Mouse (Mus musculus) hindbrain, postnatal 0 days (tissue): Measurements from ENCODE around the gene Omd. TPM values are rescaled to one million over a fixed set of nuclear protein-coding genes. Genes with fewer than 3 reads are reported as not detected.

Experiments used
- ATAC-seq: fragments of 200-750 bp; cut with Nextera tagmentation; 2 replicates; pipeline ENCODE4 v1.8.0; 2017; ENCODE audit warnings: mild to moderate bottlenecking, moderate TSS enrichment, moderate library complexity
- DNase-seq: peaks from one replicate; pipeline ENCODE4 v3.0.0-alpha.2; 2015; ENCODE audit warnings: low spot score
- H3K27ac ChIP-seq: fragments of 300-500 bp; sonication (generic); 2 replicates; pipeline ENCODE4 v1.5.1; 2014; ENCODE audit warnings: mild to moderate bottlenecking
- H3K27me3 ChIP-seq: fragments of 300-500 bp; sonication (generic); 2 replicates; pipeline ENCODE4 v1.6.1; 2014; ENCODE audit warnings: low read length, mixed read lengths; ENCODE audit not compliant: insufficient read depth
- H3K36me3 ChIP-seq: fragments of 300-500 bp; sonication (generic); 2 replicates; pipeline ENCODE4 v1.6.1; 2014; ENCODE audit warnings: low read length, mixed read lengths; ENCODE audit not compliant: insufficient read depth
- H3K4me1 ChIP-seq: fragments of 300-500 bp; sonication (generic); 2 replicates; pipeline ENCODE4 v1.6.1; 2014; ENCODE audit warnings: antibody characterized with exemption, low read length, mixed read lengths; ENCODE audit not compliant: insufficient read depth
- H3K4me2 ChIP-seq: fragments of 300-500 bp; sonication (generic); 2 replicates; pipeline ENCODE4 v1.6.1; 2014; ENCODE audit warnings: low read depth, mild to moderate bottlenecking, low read length, moderate library complexity, mixed read lengths
- H3K4me3 ChIP-seq: fragments of 300-500 bp; sonication (generic); 2 replicates; pipeline ENCODE4 v1.5.1; 2014; ENCODE audit warnings: low read length
- H3K9ac ChIP-seq: fragments of 300-500 bp; sonication (generic); replicated peaks from 2 replicates; pipeline ENCODE4 v1.6.1; 2014; ENCODE audit warnings: mild to moderate bottlenecking, low read length, moderate library complexity, mixed read lengths
- H3K9me3 ChIP-seq: fragments of 300-500 bp; sonication (generic); 2 replicates; pipeline ENCODE4 v1.6.1; 2016; ENCODE audit warnings: low read length, mixed read lengths
- CTCF ChIP-seq: IDR thresholded peaks from 2 replicates; pipeline ENCODE4 v1.5.1; 2016; ENCODE audit warnings: antibody characterized with exemption, control low read depth, low read depth
- WGBS: fragments of 180-500 bp; shearing (Covaris S2); extraction: QIAGEN DNeasy Blood & Tissue Kit; methylation state at CpG from one replicate; pipeline ENCODE4 v1.1.7; 2014; 5-methylcytosine and 5-hydroxymethylcytosine counted together
- polyA plus RNA-seq: library from polyadenylated mRNA; unstranded; fragments of >200 nt; fragmentation: Nextera tagmentation; extraction: Ambion mirVana; gene quantifications from 2 replicates; pipeline ENCODE4 v1.2.1, GENCODE M21; 2015
- total RNA-seq: library from RNA; depleted of rRNA; stranded (reverse); fragments of >200 nt; gene quantifications from 2 replicates; pipeline ENCODE4 v1.2.3, GENCODE M21; 2014; rRNA removed

Gene Omd
- total and polyA plus RNA-seq, 2 experiments from 2014 or later, result 1.4 TPM

DNA sequence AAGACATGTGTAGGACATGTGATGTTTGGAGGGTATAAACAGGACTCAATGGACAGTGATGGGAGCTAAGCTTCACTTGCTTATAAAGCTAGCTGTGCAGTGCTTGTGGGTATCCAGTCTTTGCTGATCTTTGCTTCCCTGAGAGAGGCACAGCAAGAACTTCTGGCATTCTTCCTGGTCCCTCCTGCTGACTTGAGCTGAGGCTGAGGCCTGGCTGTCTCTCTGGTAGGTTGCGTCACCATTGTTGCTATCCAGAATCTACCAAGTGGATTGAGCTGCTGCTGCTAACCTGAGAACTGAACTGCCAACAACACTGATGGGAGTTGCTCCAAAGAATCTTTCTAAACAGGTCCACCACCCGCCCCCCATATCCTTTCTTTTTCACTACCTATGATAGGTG is 46.8 kb downstream of the Omd start:
- H3K27ac ChIP-seq, result no peak overlapping the region
- H3K9me3 ChIP-seq, result no peaks in the 10 kb centered on the region
- no peak overlapping the region for H3K4me3 ChIP-seq
- H3K4me2 ChIP-seq, result no peak overlapping the region
- ATAC-seq (no peak), DNase-seq (no peak)
- H3K36me3 ChIP-seq, result no peaks in the 10 kb centered on the region
- 83% methylated on average over 2 of the region's 2 CpGs for WGBS
- H3K27me3 ChIP-seq, result no peaks in the 10 kb centered on the region
- no peak for TF ChIP-seq CTCF
- no peak overlapping the region for H3K9ac ChIP-seq
- no peaks in the 10 kb centered on the region for H3K4me1 ChIP-seq

DNA sequence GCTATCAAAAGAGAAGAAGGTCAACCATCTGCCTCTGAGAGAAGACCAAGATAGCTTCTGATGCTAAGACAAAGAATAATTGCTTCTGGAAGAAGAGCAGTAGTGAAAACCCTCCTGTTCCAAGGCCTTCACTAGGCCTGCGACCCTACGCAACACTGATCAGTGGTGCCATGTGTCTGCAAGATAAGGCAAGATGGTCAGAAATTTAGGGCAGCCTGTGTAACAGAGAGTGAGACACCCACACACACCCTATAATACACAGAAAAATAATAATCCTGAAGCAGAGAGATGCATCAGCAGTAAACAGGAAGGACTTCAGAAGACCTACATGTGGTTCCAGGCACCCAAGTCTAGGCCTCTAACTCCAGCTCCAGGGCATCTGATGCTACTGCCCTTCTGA is 57.7 kb downstream of the Omd start:
- 97% methylated on average over 2 of the region's 2 CpGs for WGBS
- H3K9ac ChIP-seq, result no peak overlapping the region
- H3K36me3 ChIP-seq, result no peaks in the 10 kb centered on the region
- no peak overlapping the region for H3K4me3 ChIP-seq
- ATAC-seq, result no peak
- no peaks in the 10 kb centered on the region for H3K9me3 ChIP-seq
- DNase-seq, result no peak
- no peak for TF ChIP-seq CTCF
- no peak overlapping the region for H3K4me2 ChIP-seq
- H3K27me3 ChIP-seq, result no peaks in the 10 kb centered on the region
- H3K27ac ChIP-seq, result no peak overlapping the region
- no peaks in the 10 kb centered on the region for H3K4me1 ChIP-seq

Other genes with a start within 250 kb of the Omd start
- 48.2 and 51.2 TPM in 2 replicates for gene Bicd2, start 240.9 kb upstream of the Omd start, total RNA-seq
- gene Bicd2, start 240.9 kb upstream of the Omd start, polyA plus RNA-seq, result 23.3 and 25.1 TPM in 2 replicates
- gene Ippk, start 161.2 kb upstream of the Omd start, total RNA-seq, result 9.2 and 11.9 TPM in 2 replicates
- 10.2 and 10.8 TPM in 2 replicates for gene Ippk, start 161.2 kb upstream of the Omd start, polyA plus RNA-seq
- 0.14 and 0.16 TPM in 2 replicates for gene Tes3-ps, start 89.1 kb upstream of the Omd start, total RNA-seq
- 0.51 and 0.64 TPM in 2 replicates for gene Tes3-ps, start 89.1 kb upstream of the Omd start, polyA plus RNA-seq
- gene Ecm2, start 77.7 kb upstream of the Omd start, total RNA-seq, result 2.6 and 4.6 TPM in 2 replicates
- gene Ecm2, start 77.7 kb upstream of the Omd start, polyA plus RNA-seq, result 2.9 and 3.0 TPM in 2 replicates
- 0.21 and 0.40 TPM in 2 replicates for gene Aspn, start 38.0 kb upstream of the Omd start, total RNA-seq
- 0.93 and 1.0 TPM in 2 replicates for gene Aspn, start 38.0 kb upstream of the Omd start, polyA plus RNA-seq
- 6.9 and 9.4 TPM in 2 replicates for gene Ogn, start 25.6 kb downstream of the Omd start, total RNA-seq
- 14.5 and 14.9 TPM in 2 replicates for gene Ogn, start 25.6 kb downstream of the Omd start, polyA plus RNA-seq
- gene Cenpp, start 70.3 kb downstream of the Omd start, total RNA-seq, result 2.4 and 5.5 TPM in 2 replicates
- 9.7 and 10.2 TPM in 2 replicates for gene Cenpp, start 70.3 kb downstream of the Omd start, polyA plus RNA-seq
- gene Nol8, start 70.6 kb downstream of the Omd start, total RNA-seq, result 5.4 and 5.7 TPM in 2 replicates
- 13.6 and 13.8 TPM in 2 replicates for gene Nol8, start 70.6 kb downstream of the Omd start, polyA plus RNA-seq
- gene Iars, start 99.6 kb downstream of the Omd start, total RNA-seq, result 29.2 and 45.5 TPM in 2 replicates
- 22.5 and 22.8 TPM in 2 replicates for gene Iars, start 99.6 kb downstream of the Omd start, polyA plus RNA-seq
- not detected in 2 replicates for gene Gm30302, start 216.5 kb downstream of the Omd start, total RNA-seq
- not detected in 2 replicates for gene Gm30302, start 216.5 kb downstream of the Omd start, polyA plus RNA-seq